In genomic region chr1:62784084-62784392, GRCm38 (mm10) we compare ENCODE assay signal across 11 mouse cellular contexts.
DNase-seq lines count a peak whose midpoint lies in the region; ATAC-seq and TF ChIP-seq lines count a peak whose summit lies in the region.
"Had no signal": no experiment of that assay in that cellular context is flagged by ENCODE, and none has a peak within 500 bp of the region (broad histone marks: within the 10 kb centered on the region; RNA-seq: fewer than 3 reads in every experiment).

No protein-coding gene starts in this region.

- H3K27ac ChIP-seq in hindbrain, postnatal 0 days = peak overlapping the region; percentile 54; the same call in 1 of the 2 replicates
- H3K27ac ChIP-seq in neural tube, embryonic 15.5 days (replicated peaks) = peak overlapping the region; percentile 41
- H3K27ac ChIP-seq: heart, embryonic 15.5 days; kidney, postnatal 0 days had no signal

- peak; percentile 44 for DNase-seq in right cerebral cortex, postnatal 4 days
- DNase-seq in right cerebral cortex, postnatal 36 days (ENCODE audit: low spot score in 2 of 2) = no peak
- DNase-seq in cerebellum, postnatal 14 days = peak; percentile 92 to 96
- DNase-seq in hindbrain, postnatal 0 days (ENCODE audit: low spot score) = peak; percentile 85
- no peak for DNase-seq in spleen, postnatal 10 days (ENCODE audit: low spot score in 2 of 2)
- DNase-seq in left cerebral cortex, adult 11 months (ENCODE audit: low spot score) = no peak
- no peak for DNase-seq in kidney, postnatal 14 days
- DNase-seq: lung, adult 18-20 months had no signal

- WGBS in hindbrain, postnatal 0 days = 36% methylated on average over 5 of the region's 5 CpGs
- 48% methylated on average over 5 of the region's 5 CpGs for WGBS in neural tube, embryonic 15.5 days

- peak; percentile 68 for ATAC-seq in hindbrain, postnatal 0 days
- peak; percentile 37; the same call in 1 of the 2 replicates for ATAC-seq in neural tube, embryonic 15.5 days (ENCODE audit: low FRiP score)

- H3K9me3 ChIP-seq in hindbrain, postnatal 0 days (ENCODE audit: low read length) = no peaks in the 10 kb centered on the region
- no peaks in the 10 kb centered on the region for H3K9me3 ChIP-seq in neural tube, embryonic 15.5 days (replicated peaks)
- H3K9me3 ChIP-seq: heart, embryonic 15.5 days had no signal

- H3K9ac ChIP-seq in hindbrain, postnatal 0 days (replicated peaks; ENCODE audit: low read length) = no peak overlapping the region
- no peak overlapping the region for H3K9ac ChIP-seq in neural tube, embryonic 15.5 days (replicated peaks)
- H3K9ac ChIP-seq: heart, embryonic 15.5 days had no signal

- 0 out of 2 replicates have a peak overlapping the region, but pooled peaks have one; percentile 11 for H3K4me2 ChIP-seq in hindbrain, postnatal 0 days (ENCODE audit: low read depth, low read length)
- no peak overlapping the region for H3K4me2 ChIP-seq in neural tube, embryonic 15.5 days
- H3K4me2 ChIP-seq: heart, embryonic 15.5 days had no signal

- H3K4me1 ChIP-seq in hindbrain, postnatal 0 days (ENCODE audit: insufficient read depth, low read length) = peaks cover 14% of the 10 kb centered on the region
- peaks cover 33% of the 10 kb centered on the region for H3K4me1 ChIP-seq in neural tube, embryonic 15.5 days

- H3K27me3 ChIP-seq in hindbrain, postnatal 0 days (ENCODE audit: insufficient read depth, low read length) = no peaks in the 10 kb centered on the region
- no peaks in the 10 kb centered on the region; the same call in 1 of the 2 replicates for H3K27me3 ChIP-seq in neural tube, embryonic 15.5 days (replicated peaks)
- H3K27me3 ChIP-seq: heart, embryonic 15.5 days had no signal

- no peaks in the 10 kb centered on the region for H3K36me3 ChIP-seq in hindbrain, postnatal 0 days (ENCODE audit: insufficient read depth, low read length)
- H3K36me3 ChIP-seq in neural tube, embryonic 15.5 days = peaks cover 14% of the 10 kb centered on the region
- H3K36me3 ChIP-seq: heart, embryonic 15.5 days had no signal

- H3K4me3 ChIP-seq in hindbrain, postnatal 0 days (ENCODE audit: low read length) = no peak overlapping the region
- no peak overlapping the region for H3K4me3 ChIP-seq in neural tube, embryonic 15.5 days (replicated peaks)
- H3K4me3 ChIP-seq: heart, embryonic 15.5 days had no signal

- TF ChIP-seq CTCF in hindbrain, postnatal 0 days (IDR thresholded peaks at IDR 0.05; ENCODE audit: low read depth) = no peak

Comparison
In these comparisons a context has a peak if more than half of its experiments do, and no peak if none do; other contexts are left out.
1. DNase-seq: peak in right cerebral cortex, postnatal 4 days (single experiment), cerebellum, postnatal 14 days (2 of 2) and hindbrain, postnatal 0 days (single experiment); none in right cerebral cortex, postnatal 36 days (0 of 2), spleen, postnatal 10 days (0 of 2), left cerebral cortex, adult 11 months (single experiment) and kidney, postnatal 14 days (single experiment).